Mouse (Mus musculus) embryonic fibroblast, embryonic 13.5 days (primary cell): ENCODE measurements at regions not wholly inside any gene's neighbourhood (a gene's known extent, or its start where the extent isn't known, plus 50 kb on each side); places are given as distances from the start of the nearest gene placed in this dataset.

Source experiments
- CTCF ChIP-seq: IDR thresholded peaks from 2 replicates; pipeline ENCODE4 v1.5.1; 2011; ENCODE audit warnings: mild to moderate bottlenecking, control low read depth, low read length, moderate library complexity, borderline replicate concordance; ENCODE audit not compliant: insufficient read depth
- POLR2A ChIP-seq: IDR thresholded peaks from 2 replicates; pipeline ENCODE4 v1.6.1; 2011; ENCODE audit warnings: low read depth, mild to moderate bottlenecking, control low read depth, low read length, moderate library complexity

DNA sequence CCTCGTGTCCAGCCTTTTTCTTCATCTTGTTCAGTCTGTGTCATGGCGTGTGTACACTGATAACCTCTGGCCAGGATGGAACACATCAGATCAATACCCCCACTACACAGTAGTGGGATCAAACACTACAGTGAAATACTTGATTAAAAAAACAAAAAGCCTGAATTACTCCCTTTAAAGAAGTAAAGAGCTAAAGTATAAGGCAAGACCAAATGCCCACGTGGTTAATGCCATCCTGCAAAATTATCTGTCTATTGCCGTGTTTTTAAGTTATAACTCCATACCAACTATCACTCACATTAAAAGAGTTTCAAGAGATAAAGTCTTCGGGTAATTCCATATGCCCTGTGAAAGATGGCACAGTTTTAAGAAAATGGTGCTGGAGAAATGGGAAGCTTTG is 198.6 kb upstream of the Hnrnpa3 start:
- no peak for TF ChIP-seq POLR2A
- TF ChIP-seq CTCF = no peak
